Mouse (Mus musculus) forebrain, postnatal 0 days (tissue): ENCODE measurements around the gene Pld1. TPM values are rescaled to one million over a fixed set of nuclear protein-coding genes. Genes with fewer than 3 reads are reported as not detected.

Experiments
- ATAC-seq: fragments of 200-750 bp; cut with Nextera tagmentation; 2 replicates; pipeline ENCODE4 v1.8.0; 2017; ENCODE audit warnings: mild to moderate bottlenecking, moderate library complexity
- DNase-seq: peaks from one replicate; pipeline ENCODE4 v3.0.0-alpha.2; 2015
- H3K27ac ChIP-seq: fragments of 300-500 bp; sonication (generic); 2 replicates; pipeline ENCODE4 v1.5.1; 2014; ENCODE audit warnings: low read depth, mild to moderate bottlenecking, antibody characterized with exemption, low read length, moderate library complexity, mixed read lengths
- H3K27me3 ChIP-seq: fragments of 300-500 bp; sonication (generic); 2 replicates; pipeline ENCODE4 v1.6.1; 2014; ENCODE audit warnings: mild to moderate bottlenecking, low read length, mixed read lengths; ENCODE audit not compliant: insufficient read depth
- H3K36me3 ChIP-seq: fragments of 300-500 bp; sonication (generic); 2 replicates; pipeline ENCODE4 v1.6.1; 2014; ENCODE audit warnings: mild to moderate bottlenecking, moderate library complexity; ENCODE audit not compliant: insufficient read depth
- H3K4me1 ChIP-seq: fragments of 300-500 bp; sonication (generic); 2 replicates; pipeline ENCODE4 v1.6.1; 2014; ENCODE audit warnings: antibody characterized with exemption; ENCODE audit not compliant: insufficient read depth
- H3K4me2 ChIP-seq: fragments of 300-500 bp; sonication (generic); 2 replicates; pipeline ENCODE4 v1.6.1; 2014; ENCODE audit warnings: low read depth, mild to moderate bottlenecking, moderate library complexity
- H3K4me3 ChIP-seq: fragments of 300-500 bp; sonication (generic); 2 replicates; pipeline ENCODE4 v1.5.1; 2014; ENCODE audit warnings: low read depth, low read length, mixed read lengths
- H3K9ac ChIP-seq: fragments of 300-500 bp; sonication (generic); 2 replicates; pipeline ENCODE4 v1.6.1; 2014; ENCODE audit warnings: mild to moderate bottlenecking
- H3K9me3 ChIP-seq: fragments of 300-500 bp; sonication (generic); 2 replicates; pipeline ENCODE4 v1.6.1; 2016; ENCODE audit warnings: low read length
- CTCF ChIP-seq: sonication (generic); IDR thresholded peaks from 2 replicates; pipeline ENCODE4 v1.5.1; 2016; ENCODE audit warnings: antibody characterized with exemption, control low read depth, low read depth
- WGBS: fragments of 180-500 bp; shearing (Covaris S2); extraction: QIAGEN DNeasy Blood & Tissue Kit; methylation state at CpG from one replicate; pipeline ENCODE4 v1.1.7; 2014; 5-methylcytosine and 5-hydroxymethylcytosine counted together
- polyA plus RNA-seq: library from polyadenylated mRNA; unstranded; fragments of >200 nt; fragmentation: Nextera tagmentation; extraction: Ambion mirVana; gene quantifications from 2 replicates; pipeline ENCODE4 v1.2.1, GENCODE M21; 2015
- total RNA-seq: library from RNA; depleted of rRNA; stranded (reverse); fragments of >200 nt; gene quantifications from 2 replicates; pipeline ENCODE4 v1.2.3, GENCODE M21; 2014

Pld1 gene
- total and polyA plus RNA-seq, 2 experiments from 2014 or later: 3.5 to 13.5 TPM

DNA sequence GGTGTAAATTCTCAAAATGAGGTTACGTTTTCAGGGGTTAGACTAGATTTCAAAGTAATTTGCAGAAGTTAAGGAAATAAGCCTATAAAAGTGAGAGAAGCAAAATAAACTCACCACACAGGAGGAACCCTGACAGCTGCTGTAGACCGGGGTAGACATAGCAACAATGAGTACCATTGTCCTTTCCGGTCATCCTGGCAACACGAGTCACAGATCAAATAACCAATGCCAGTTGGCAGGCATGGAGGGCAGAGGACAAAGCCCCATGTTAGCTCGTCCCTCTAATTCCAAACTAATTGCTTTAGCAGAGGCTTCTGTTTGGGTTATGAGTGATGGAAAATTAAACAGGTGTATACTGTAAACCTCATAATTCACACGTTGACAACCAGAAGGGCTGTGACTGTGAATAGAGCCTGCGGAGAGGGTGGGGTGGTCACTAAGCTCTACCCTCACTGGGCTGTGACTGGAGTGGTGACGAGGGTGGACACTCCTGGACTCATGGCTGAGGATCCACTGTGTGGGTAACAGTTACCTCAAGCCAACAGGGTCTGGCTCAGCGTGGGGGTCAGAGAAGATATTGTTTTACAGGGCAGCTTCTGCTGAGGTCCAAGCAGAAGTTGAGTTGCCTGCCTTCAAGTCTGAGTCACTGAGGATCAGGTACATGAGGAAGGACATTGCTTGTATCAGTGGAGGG, 39.7 kb downstream of the Pld1 start:
- H3K9me3 ChIP-seq: no peaks in the 10 kb centered on the region
- H3K4me3 ChIP-seq: no peak overlapping the region
- WGBS: 60% methylated on average over 9 of the region's 9 CpGs
- no peaks in the 10 kb centered on the region for H3K27me3 ChIP-seq
- ATAC-seq (0 out of 2 replicates have a peak, but pooled peaks have one; percentile 21), DNase-seq (no peak)
- no peak overlapping the region for H3K9ac ChIP-seq
- H3K4me2 ChIP-seq: no peak overlapping the region
- no peak overlapping the region for H3K27ac ChIP-seq
- no peaks in the 10 kb centered on the region for H3K4me1 ChIP-seq
- no peak for TF ChIP-seq CTCF
- no peaks in the 10 kb centered on the region for H3K36me3 ChIP-seq

DNA sequence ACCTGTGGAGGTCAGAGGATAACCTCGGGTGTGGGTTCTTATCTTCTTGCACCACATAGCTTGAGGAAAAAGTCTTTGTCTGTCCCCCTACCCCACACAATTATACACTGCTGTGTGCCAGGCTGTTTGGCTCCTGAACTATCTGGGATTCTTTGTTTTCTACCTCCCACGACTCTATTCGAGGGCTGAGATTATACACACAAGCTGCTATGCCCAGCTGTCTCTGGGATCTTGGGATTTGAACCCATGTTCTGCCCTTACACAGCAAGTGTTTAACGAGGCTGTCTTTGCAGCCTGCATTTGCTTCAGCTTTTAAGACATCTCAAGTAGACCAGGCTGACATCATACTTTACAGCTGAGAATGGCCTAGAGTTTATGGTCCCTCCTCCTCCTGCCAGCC, 43.1 kb downstream of the Pld1 start:
- Histone ChIP-seq H3K27ac (no peak overlapping the region), H3K36me3 (no peaks in the 10 kb centered on the region), H3K4me2 (no peak overlapping the region), H3K4me3 (no peak overlapping the region), H3K9ac (no peak overlapping the region), H3K4me1 (0 out of 2 replicates have a peak, but pooled peaks cover 6% of the 10 kb centered on the region), H3K9me3 (no peaks in the 10 kb centered on the region), H3K27me3 (no peaks in the 10 kb centered on the region)
- no peak for TF ChIP-seq CTCF
- DNase-seq: no peak
- 35% methylated on average over 4 of the region's 4 CpGs for WGBS
- no peak for ATAC-seq

DNA sequence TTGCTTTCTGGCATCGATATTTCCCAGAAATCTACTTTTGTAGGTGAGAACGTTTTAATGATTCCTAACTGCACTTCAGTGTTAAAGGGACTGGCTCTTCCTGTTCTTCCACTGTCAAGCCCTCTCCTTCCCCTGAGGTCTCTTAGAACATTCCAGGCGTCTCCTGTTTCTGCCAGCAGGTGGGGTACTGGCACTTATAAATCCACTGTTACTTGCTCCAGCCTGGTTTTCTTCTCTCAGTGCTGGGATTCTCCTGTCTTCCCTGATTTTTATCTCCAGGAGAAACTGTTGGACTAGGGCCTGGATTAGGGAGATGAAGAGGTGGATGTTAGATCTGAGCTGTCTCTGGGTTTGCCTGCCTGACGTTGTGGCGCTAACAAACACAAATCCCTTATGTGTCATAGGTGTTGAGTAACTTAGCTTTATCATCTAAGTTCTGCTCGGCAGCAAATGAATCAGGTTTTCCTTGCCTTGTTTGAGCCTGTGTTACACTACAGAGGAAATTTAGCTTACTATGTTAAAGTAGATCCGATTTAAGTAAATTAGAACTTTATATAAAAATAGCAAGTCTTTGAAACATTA, 44.0 kb downstream of the Pld1 start:
- Histone ChIP-seq H3K4me3 (no peak overlapping the region), H3K4me2 (no peak overlapping the region), H3K27ac (no peak overlapping the region), H3K9ac (no peak overlapping the region), H3K36me3 (no peaks in the 10 kb centered on the region), H3K9me3 (no peaks in the 10 kb centered on the region), H3K27me3 (no peaks in the 10 kb centered on the region), H3K4me1 (0 out of 2 replicates have a peak, but pooled peaks cover 6% of the 10 kb centered on the region)
- TF ChIP-seq CTCF: peak; percentile 84
- DNase-seq (peak; percentile 82), ATAC-seq (peak; percentile 87)
- 39% methylated on average over 7 of the region's 7 CpGs for WGBS

DNA sequence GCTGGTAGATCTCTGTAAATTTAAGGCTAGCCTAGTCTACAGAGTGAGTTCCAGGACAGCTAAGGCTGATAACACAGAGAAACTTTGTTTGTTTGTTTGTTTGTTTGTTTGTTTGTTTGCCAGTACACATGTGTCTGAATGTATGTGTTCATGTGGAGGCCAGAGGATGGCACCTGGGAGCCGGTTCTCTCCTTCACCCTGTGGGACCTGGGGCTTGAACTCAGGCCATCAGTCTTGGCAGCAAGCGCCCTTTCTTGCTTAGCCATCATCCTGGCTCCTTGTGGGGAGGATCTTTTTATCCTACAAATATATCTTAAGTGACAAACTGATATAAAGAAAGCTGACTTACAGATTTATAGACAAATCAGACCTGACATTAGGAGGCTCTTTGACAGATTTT, 44.8 kb downstream of the Pld1 start:
- Histone ChIP-seq H3K4me2 (no peak overlapping the region), H3K9ac (no peak overlapping the region), H3K36me3 (no peaks in the 10 kb centered on the region), H3K9me3 (no peaks in the 10 kb centered on the region), H3K27ac (no peak overlapping the region), H3K4me1 (0 out of 2 replicates have a peak, but pooled peaks cover 6% of the 10 kb centered on the region), H3K4me3 (no peak overlapping the region), H3K27me3 (no peaks in the 10 kb centered on the region)
- WGBS: 56% methylated on average over 2 of the region's 2 CpGs
- no peak for TF ChIP-seq CTCF
- ATAC-seq (no peak), DNase-seq (no peak)

GRCm38 (mm10) chr3:27983935-27984577, 45.6 kb downstream of the Pld1 start:
- H3K4me1 ChIP-seq: 0 out of 2 replicates have a peak, but pooled peaks cover 6% of the 10 kb centered on the region
- peak overlapping the region; percentile 28 for H3K4me3 ChIP-seq
- H3K27me3 ChIP-seq: no peaks in the 10 kb centered on the region
- H3K36me3 ChIP-seq: no peaks in the 10 kb centered on the region
- H3K27ac ChIP-seq: peak overlapping the region; percentile 40; the same call in 1 of the 2 replicates
- DNase-seq (peak; percentile 75), ATAC-seq (peak; percentile 91)
- peak overlapping the region; percentile 41 for H3K4me2 ChIP-seq
- no peaks in the 10 kb centered on the region for H3K9me3 ChIP-seq
- no peak for TF ChIP-seq CTCF
- WGBS: 3% methylated on average over 14 of the region's 14 CpGs
- no peak overlapping the region for H3K9ac ChIP-seq

DNA sequence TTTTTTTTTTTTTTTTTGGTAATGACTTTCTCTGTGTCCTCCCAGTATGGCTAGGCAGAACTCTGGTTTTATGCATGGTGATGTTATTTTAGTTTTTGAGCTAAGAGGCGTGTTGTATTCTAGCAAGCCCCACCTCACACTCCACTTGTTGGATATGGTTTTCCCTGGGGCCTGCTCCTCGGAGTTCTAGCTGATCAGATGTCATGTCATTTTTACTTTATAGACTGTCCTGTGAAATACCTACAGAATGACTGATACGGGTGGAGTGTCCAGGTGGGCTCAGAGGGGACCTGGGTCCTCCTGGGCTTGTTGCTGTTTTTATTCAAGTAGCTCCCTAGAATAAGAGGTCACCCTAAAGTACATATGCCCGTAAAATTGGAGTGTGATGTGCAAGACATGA, 46.1 kb downstream of the Pld1 start:
- Histone ChIP-seq H3K36me3 (no peaks in the 10 kb centered on the region), H3K4me3 (peak overlapping the region; percentile 28), H3K4me1 (0 out of 2 replicates have a peak, but pooled peaks cover 6% of the 10 kb centered on the region), H3K9me3 (no peaks in the 10 kb centered on the region), H3K27ac (no peak overlapping the region), H3K27me3 (no peaks in the 10 kb centered on the region), H3K9ac (no peak overlapping the region), H3K4me2 (peak overlapping the region; percentile 41)
- ATAC-seq: no peak
- no peak for DNase-seq
- WGBS: 37% methylated on average over 4 of the region's 4 CpGs
- TF ChIP-seq CTCF: no peak

GRCm38 (mm10) chr3:27985344-27985743, 46.8 kb downstream of the Pld1 start:
- TF ChIP-seq CTCF: no peak
- H3K4me2 ChIP-seq: no peak overlapping the region

More at GRCm38 (mm10) chr3:27985344-27985743, 46.8 kb downstream of the Pld1 start:
- no peak for DNase-seq
- H3K27me3 ChIP-seq: no peaks in the 10 kb centered on the region
- H3K9me3 ChIP-seq: no peaks in the 10 kb centered on the region
- H3K36me3 ChIP-seq: no peaks in the 10 kb centered on the region
- H3K27ac ChIP-seq: no peak overlapping the region
- WGBS: 94% methylated on average over 5 of the region's 5 CpGs
- H3K4me3 ChIP-seq: no peak overlapping the region
- ATAC-seq: no peak
- H3K9ac ChIP-seq: no peak overlapping the region
- 0 out of 2 replicates have a peak, but pooled peaks cover 6% of the 10 kb centered on the region for H3K4me1 ChIP-seq
